Mouse (Mus musculus) macrophage (primary cell): ENCODE measurements around the gene Slc16a4. TPM values are rescaled to one million over a fixed set of nuclear protein-coding genes. Genes with fewer than 3 reads are reported as not detected.

Source experiments
- H3K27ac ChIP-seq: fragments of 350-480 bp; formaldehyde crosslinking; 2 replicates; pipeline ENCODE4 v1.9.0; 2021
- H3K36me3 ChIP-seq: fragments of 350-480 bp; formaldehyde crosslinking; 2 replicates; pipeline ENCODE4 v1.9.0; 2021; ENCODE audit errors: inconsistent target
- H3K4me3 ChIP-seq: fragments of 350-480 bp; formaldehyde crosslinking; 2 replicates; pipeline ENCODE4 v1.9.0; 2021; ENCODE audit errors: inconsistent target
- H3K79me2 ChIP-seq: fragments of 350-480 bp; formaldehyde crosslinking; 2 replicates; pipeline ENCODE4 v1.9.0; 2021; ENCODE audit errors: inconsistent target
- WGBS: methylation state at CpG from one replicate; pipeline ENCODE4 v1.1.7; 2026; ENCODE audit warnings: inconsistent platforms; ENCODE audit not compliant: missing documents; 5-methylcytosine and 5-hydroxymethylcytosine counted together
- polyA plus RNA-seq: library from polyadenylated mRNA; stranded (reverse); fragments of 250-400 nt; gene quantifications from 3 replicates; pipeline ENCODE4 v1.2.4, GENCODE M21; 2018; ENCODE audit warnings: inconsistent platforms
- total RNA-seq, 78 experiments: library from RNA; depleted of rRNA; stranded (reverse); fragments of 250-400 nt; gene quantifications; 1 replicate in 9 of 78; 2 replicates in 24 of 78; 3 replicates in 43 of 78; 4 replicates in 2 of 78; pipeline ENCODE4 v1.2.4; 2018; ENCODE audit warnings: inconsistent platforms in 56 of 78

Slc16a4 gene
- total RNA-seq (2018; cell fraction: chromatin; rRNA removed): under 1 TPM in 4 of 26 experiments, not detected in 22; 0.33 to 0.82 (median 0.36) TPM
- not detected for total RNA-seq (2018; cell fraction: cytosol; rRNA removed)
- under 1 TPM in 1 of 26 experiments, not detected in 25; 0.28 TPM for total RNA-seq (2018; cell fraction: nucleus; rRNA removed)
- polyA plus RNA-seq: not detected in 3 replicates

- H3K4me3 ChIP-seq: no peak within 1 kb of the TSS
- no peak within 1 kb of the TSS for H3K27ac ChIP-seq
- WGBS: 51% methylated on average over 9 of the region's 9 CpGs
- H3K36me3 ChIP-seq: no peaks in the 10 kb centered on the region
- H3K79me2 ChIP-seq: no peaks in the 10 kb centered on the region
Measured at GRCm38 (mm10) chr3:107290764-107291381, at the start of gene Slc16a4. TSS of gene Slc16a4 (plus strand) at chr3:107291230.

- 41% methylated on average over 14 of the region's 14 CpGs for WGBS
- H3K4me3 ChIP-seq: no peak overlapping the region
- H3K36me3 ChIP-seq: no peaks in the 10 kb centered on the region
- H3K79me2 ChIP-seq: no peaks in the 10 kb centered on the region
- no peak overlapping the region for H3K27ac ChIP-seq
Measured at GRCm38 (mm10) chr3:107241389-107242094, 49.5 kb upstream of the Slc16a4 start.

- no peaks in the 10 kb centered on the region for H3K36me3 ChIP-seq
Measured at GRCm38 (mm10) chr3:107246876-107247275, 44.2 kb upstream of the Slc16a4 start.

GRCm38 (mm10) chr3:107249042-107249441 is 42.0 kb upstream of the Slc16a4 start:
- WGBS: 62% methylated on average over 3 of the region's 3 CpGs
- Histone ChIP-seq H3K4me3 (no peak overlapping the region), H3K36me3 (no peaks in the 10 kb centered on the region), H3K79me2 (no peaks in the 10 kb centered on the region), H3K27ac (no peak overlapping the region)

More at GRCm38 (mm10) chr3:107246876-107247275, 44.2 kb upstream of the Slc16a4 start:
- Histone ChIP-seq H3K79me2 (no peaks in the 10 kb centered on the region), H3K4me3 (no peak overlapping the region), H3K27ac (no peak overlapping the region)
- WGBS: 79% methylated on average over 6 of the region's 6 CpGs

- Histone ChIP-seq H3K27ac (no peak overlapping the region), H3K79me2 (no peaks in the 10 kb centered on the region), H3K36me3 (no peaks in the 10 kb centered on the region), H3K4me3 (no peak overlapping the region)
- 48% methylated on average over 2 of the region's 2 CpGs for WGBS
Measured at GRCm38 (mm10) chr3:107250320-107250719, 40.7 kb upstream of the Slc16a4 start.

GRCm38 (mm10) chr3:107252035-107252434 is 39.0 kb upstream of the Slc16a4 start:
- no peak overlapping the region for H3K27ac ChIP-seq
- no peaks in the 10 kb centered on the region for H3K79me2 ChIP-seq
- H3K36me3 ChIP-seq: no peaks in the 10 kb centered on the region
- no peak overlapping the region for H3K4me3 ChIP-seq
- 0% methylated on average over 4 of the region's 4 CpGs for whole genome bisulfite sequencing

GRCm38 (mm10) chr3:107253925-107254324 is 37.1 kb upstream of the Slc16a4 start:
- WGBS: 90% methylated on average over 4 of the region's 5 CpGs
- H3K4me3 ChIP-seq: no peak overlapping the region
- no peaks in the 10 kb centered on the region for H3K79me2 ChIP-seq
- no peaks in the 10 kb centered on the region for H3K36me3 ChIP-seq
- H3K27ac ChIP-seq: no peak overlapping the region

- no peak overlapping the region for H3K4me3 ChIP-seq
- H3K27ac ChIP-seq: no peak overlapping the region
- H3K79me2 ChIP-seq: no peaks in the 10 kb centered on the region
- 89% methylated on average over 3 of the region's 3 CpGs for WGBS
- no peaks in the 10 kb centered on the region for H3K36me3 ChIP-seq
Measured at GRCm38 (mm10) chr3:107255992-107256391, 35.0 kb upstream of the Slc16a4 start.

GRCm38 (mm10) chr3:107256724-107257123 is 34.3 kb upstream of the Slc16a4 start:
- no peak overlapping the region for H3K4me3 ChIP-seq
- H3K36me3 ChIP-seq: no peaks in the 10 kb centered on the region
- no peak overlapping the region for H3K27ac ChIP-seq
- WGBS: 83% methylated on average over 7 of the region's 7 CpGs
- no peaks in the 10 kb centered on the region for H3K79me2 ChIP-seq

- no peak overlapping the region for H3K4me3 ChIP-seq
- no peak overlapping the region for H3K27ac ChIP-seq
- H3K36me3 ChIP-seq: no peaks in the 10 kb centered on the region
- H3K79me2 ChIP-seq: no peaks in the 10 kb centered on the region
- WGBS: 62% methylated on average over 5 of the region's 5 CpGs
Measured at GRCm38 (mm10) chr3:107257924-107258323, 33.1 kb upstream of the Slc16a4 start.

GRCm38 (mm10) chr3:107260956-107261850 is 29.8 kb upstream of the Slc16a4 start:
- H3K79me2 ChIP-seq: no peaks in the 10 kb centered on the region
- no peak overlapping the region for H3K27ac ChIP-seq
- H3K4me3 ChIP-seq: no peak overlapping the region
- 71% methylated on average over 8 of the region's 8 CpGs for WGBS
- no peaks in the 10 kb centered on the region for H3K36me3 ChIP-seq

GRCm38 (mm10) chr3:107261851-107262165 is 29.2 kb upstream of the Slc16a4 start:
- no peak overlapping the region for H3K4me3 ChIP-seq
- WGBS: 77% methylated on average over 7 of the region's 7 CpGs

GRCm38 (mm10) chr3:107266814-107267345 is 24.1 kb upstream of the Slc16a4 start:
- WGBS: 92% methylated on average over 2 of the region's 2 CpGs
- H3K36me3 ChIP-seq: no peaks in the 10 kb centered on the region
- H3K27ac ChIP-seq: no peak overlapping the region
- no peaks in the 10 kb centered on the region for H3K79me2 ChIP-seq
- H3K4me3 ChIP-seq: no peak overlapping the region

More at GRCm38 (mm10) chr3:107261851-107262165, 29.2 kb upstream of the Slc16a4 start:
- no peak overlapping the region for H3K27ac ChIP-seq
- H3K36me3 ChIP-seq: no peaks in the 10 kb centered on the region
- no peaks in the 10 kb centered on the region for H3K79me2 ChIP-seq

- Histone ChIP-seq H3K79me2 (no peaks in the 10 kb centered on the region), H3K4me3 (no peak overlapping the region), H3K27ac (no peak overlapping the region), H3K36me3 (no peaks in the 10 kb centered on the region)
- WGBS: 100% methylated on average over 2 of the region's 3 CpGs
Measured at GRCm38 (mm10) chr3:107272433-107272832, 18.6 kb upstream of the Slc16a4 start.
